Mouse (Mus musculus): ENCODE measurements around the gene Col1a1.

The Col1a1 gene

DNA sequence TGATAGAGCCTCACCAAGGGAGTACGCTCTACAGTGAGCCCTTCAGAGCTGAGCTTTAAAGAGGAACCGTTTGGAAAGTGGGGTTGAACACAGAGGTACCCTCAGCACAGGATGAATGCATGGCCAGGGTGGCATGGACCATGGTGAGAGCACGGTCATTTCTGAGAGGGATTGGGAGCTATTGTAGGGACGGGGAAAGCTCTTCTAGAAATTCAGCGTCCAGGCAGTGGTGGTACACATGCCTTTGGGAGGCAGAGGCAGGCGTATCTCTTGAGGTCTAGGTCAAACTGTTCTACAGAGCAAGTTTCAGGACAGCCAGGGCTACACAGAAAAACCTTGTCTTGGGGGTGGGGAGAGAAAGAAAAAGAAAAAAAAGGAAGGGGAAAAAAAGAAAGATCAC, 61.0 kb downstream of the Col1a1 start:
- DNase-seq (ENCODE audit: low read depth) = no peak

DNA sequence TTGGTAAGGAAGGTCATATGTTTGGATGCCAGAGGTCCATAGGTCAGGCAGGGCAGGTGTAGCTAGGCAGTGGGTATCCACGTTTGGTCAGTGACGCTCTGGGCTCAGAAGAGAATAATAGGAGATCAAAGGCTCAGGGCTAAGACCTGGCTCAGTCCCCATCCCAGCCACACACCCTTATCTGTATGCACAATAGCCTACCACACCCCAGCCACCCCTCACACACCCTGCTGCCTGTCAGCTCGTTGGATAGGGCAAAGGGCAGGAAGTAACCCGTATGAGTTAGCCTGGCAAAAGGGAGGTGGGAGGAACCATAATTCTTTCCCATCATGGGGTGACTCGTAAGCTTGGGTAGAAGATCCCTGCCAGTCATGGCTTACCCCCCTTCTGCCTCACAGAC, 61.6 kb downstream of the Col1a1 start:
- no peak for DNase-seq (ENCODE audit: low read depth)

DNA sequence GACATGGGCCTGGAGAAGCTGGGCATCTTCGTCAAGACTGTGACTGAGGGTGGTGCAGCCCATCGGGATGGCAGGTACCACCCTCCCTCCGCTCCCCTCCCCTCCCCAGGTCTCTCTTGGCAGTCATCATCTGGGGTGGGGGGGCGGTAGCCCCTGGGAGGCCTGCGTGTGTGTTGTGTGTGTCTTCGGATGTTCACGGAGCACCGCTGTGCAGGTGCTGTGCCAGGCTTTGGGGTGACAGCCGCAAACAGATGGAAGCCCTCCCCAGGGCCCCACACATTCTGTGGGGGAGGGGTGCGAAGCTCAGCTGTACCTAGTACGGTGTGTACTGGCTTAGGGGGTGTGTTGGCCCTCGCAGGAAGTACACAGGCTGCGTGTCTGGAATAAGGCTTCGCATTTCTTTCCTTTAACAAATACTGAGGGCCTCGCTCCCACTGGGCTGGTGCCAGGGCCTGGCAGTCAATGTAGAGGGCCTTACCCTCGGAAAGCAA, 62.1 kb downstream of the Col1a1 start:
- DNase-seq (ENCODE audit: low read depth) = peak; percentile 58

DNA sequence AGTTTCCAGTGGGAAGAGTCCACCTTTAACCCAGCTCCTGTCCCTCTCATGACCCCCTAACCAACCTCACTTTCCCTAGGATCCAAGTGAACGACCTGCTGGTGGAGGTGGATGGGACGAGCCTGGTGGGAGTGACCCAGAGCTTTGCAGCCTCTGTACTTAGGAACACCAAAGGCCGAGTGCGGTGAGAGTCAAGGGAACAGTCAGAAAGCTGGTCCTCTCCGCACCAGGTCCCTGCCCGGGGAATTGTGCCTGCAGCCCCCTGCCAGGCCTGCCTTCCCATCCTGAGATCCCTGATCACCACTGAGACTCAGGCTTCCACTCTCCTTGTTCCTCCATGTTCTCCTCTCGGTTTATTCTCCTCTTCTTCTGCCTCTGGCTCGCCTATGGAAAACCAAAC, 64.1 kb downstream of the Col1a1 start:
- no peak for DNase-seq (ENCODE audit: low read depth)

DNA sequence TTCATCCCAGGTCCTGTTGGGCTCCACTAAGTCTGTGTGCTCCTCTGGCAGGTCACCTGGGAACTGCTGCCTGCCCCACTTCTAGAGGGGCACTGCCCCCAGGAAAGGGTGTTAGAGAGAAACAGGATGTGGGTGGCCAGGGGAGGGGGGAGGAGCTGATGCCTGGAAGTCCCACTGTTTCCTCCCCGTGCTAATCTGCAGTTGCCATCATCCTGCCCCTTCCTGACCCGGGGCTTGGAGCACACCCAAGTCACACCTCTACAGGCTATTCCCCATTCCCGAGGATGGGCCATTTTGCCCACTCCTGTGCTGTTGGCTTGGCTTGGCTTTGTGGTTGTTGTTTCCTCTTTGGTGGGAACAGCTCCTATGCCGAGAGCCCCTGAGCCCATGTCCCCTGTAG, 64.5 kb downstream of the Col1a1 start:
- peak; percentile 77 for DNase-seq (ENCODE audit: low read depth)

DNA sequence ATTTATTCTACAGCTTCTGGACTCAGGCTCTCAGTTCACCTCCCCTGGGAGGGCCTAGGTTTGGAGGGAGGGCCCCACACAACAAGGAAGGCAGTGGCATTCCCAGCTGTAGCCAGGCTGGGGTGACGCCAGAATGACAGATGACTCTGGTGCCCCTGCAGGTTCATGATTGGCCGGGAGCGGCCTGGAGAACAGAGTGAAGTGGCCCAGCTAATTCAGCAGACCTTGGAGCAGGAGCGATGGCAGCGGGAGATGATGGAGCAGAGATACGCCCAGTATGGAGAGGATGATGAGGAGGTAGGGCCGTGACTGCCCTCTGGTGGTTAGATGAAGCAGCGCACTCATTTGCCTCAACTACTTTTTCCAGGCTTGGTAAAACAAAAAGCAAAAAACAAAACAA, 65.0 kb downstream of the Col1a1 start:
- DNase-seq (ENCODE audit: low read depth) = peak; percentile 85

DNA sequence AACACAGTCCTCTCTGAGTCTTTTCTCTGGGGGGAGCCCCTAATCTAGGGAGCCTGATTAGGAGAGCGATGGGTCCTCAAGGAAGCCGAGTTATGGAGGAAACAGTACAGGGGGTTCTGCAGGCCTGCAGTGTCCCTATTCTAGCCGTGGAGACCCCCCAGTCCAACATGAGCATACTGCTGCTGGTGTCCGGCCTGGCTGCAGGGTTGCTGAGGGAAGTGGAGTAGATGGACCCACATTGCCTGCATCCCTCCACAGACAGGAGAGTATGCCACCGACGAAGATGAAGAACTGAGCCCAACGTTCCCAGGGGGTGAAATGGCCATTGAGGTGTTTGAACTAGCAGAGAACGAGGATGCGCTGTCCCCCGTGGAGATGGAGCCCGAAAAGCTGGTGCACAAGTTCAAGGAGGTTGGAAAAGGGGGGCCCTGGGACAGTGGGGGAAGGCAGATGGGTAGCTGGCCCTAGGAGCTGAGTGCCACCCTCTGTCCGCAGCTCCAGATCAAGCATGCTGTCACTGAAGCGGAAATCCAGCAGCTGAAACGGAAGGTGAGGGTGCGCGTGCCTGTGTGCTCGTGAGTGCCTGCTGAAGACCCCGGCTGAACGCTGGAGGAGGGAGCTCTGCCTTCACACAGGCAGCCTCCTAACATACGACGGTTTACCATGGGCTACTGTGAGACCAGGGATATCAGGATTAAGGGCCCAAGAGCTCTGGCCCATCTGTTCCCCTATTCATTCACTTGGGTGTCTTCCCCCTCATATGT, 65.7 kb downstream of the Col1a1 start:
- DNase-seq (ENCODE audit: low read depth) = no peak

All from induced T-regulatory cell, adult 2 months (primary cell).